Comparison of ENCODE assay signal across 8 mouse cellular contexts in the genomic region with DNA sequence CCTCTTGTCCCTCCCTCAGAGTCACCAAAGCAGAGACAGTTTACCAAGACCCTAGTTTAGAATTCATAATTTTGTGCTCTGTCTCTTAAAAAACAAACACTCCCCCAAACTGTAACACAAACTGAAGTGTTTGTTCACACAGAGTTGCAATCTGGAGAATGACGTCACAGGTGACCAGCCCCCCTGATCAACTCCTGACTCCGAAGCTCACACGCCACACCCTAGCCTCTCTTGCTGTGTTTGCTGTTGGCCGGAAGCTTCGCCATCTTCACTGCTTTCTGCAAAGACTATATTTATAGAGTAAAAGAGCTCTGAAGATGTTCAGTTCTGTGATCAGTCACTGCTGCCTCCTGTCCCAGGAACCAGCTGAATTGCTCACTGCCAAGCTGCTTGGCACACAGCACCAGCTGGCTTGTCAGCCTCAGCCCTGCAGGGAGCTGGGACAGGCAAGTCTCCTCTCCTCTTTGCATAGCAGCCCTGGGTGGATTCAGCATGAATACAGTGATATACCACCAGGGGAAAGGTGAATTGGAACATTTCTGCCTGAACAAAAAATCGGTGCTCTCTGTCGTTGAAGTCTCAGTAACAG. TPM values are rescaled to one million over a fixed set of nuclear protein-coding genes. Genes with fewer than 3 reads are reported as not detected.
DNase-seq lines count a peak whose midpoint lies in the region; ATAC-seq lines count a peak whose summit lies in the region.

No protein-coding gene starts in this region.

- no peaks in the 10 kb centered on the region for H3K9me3 ChIP-seq in kidney, embryonic 14.5 days (ENCODE audit: control insufficient read depth, low read length)
- H3K9me3 ChIP-seq in neural tube, embryonic 15.5 days (replicated peaks) = no peaks in the 10 kb centered on the region

- no peaks in the 10 kb centered on the region for H3K36me3 ChIP-seq in kidney, embryonic 14.5 days (ENCODE audit: control insufficient read depth, insufficient read depth, low read length)
- H3K36me3 ChIP-seq in neural tube, embryonic 15.5 days = no peaks in the 10 kb centered on the region

- no peak for ATAC-seq in kidney, embryonic 14.5 days (ENCODE audit: low FRiP score, low TSS enrichment)
- ATAC-seq in neural tube, embryonic 15.5 days (ENCODE audit: low FRiP score) = peak; percentile 47; the same call in 1 of the 2 replicates
- ATAC-seq in megakaryocyte-erythroid progenitor cell, adult 5-6 weeks (replicated peaks; ENCODE audit: low FRiP score, low TSS enrichment, poor library complexity, severe bottlenecking) = no peak

- no peaks in the 10 kb centered on the region for H3K27me3 ChIP-seq in kidney, embryonic 14.5 days (ENCODE audit: control insufficient read depth, insufficient read depth, low read length)
- no peaks in the 10 kb centered on the region for H3K27me3 ChIP-seq in neural tube, embryonic 15.5 days (replicated peaks)

- H3K9ac ChIP-seq in kidney, embryonic 14.5 days (ENCODE audit: low read depth, low read length) = no peak overlapping the region
- no peak overlapping the region for H3K9ac ChIP-seq in neural tube, embryonic 15.5 days (replicated peaks)

- no peak overlapping the region for H3K4me2 ChIP-seq in kidney, embryonic 14.5 days (replicated peaks; ENCODE audit: low read depth, low read length)
- no peak overlapping the region for H3K4me2 ChIP-seq in neural tube, embryonic 15.5 days

- peak; percentile 33 for DNase-seq in kidney, adult 18-20 months
- peak; percentile 60 for DNase-seq in cerebellum, adult 9-10 months
- peak; percentile 61 to 68 for DNase-seq in layer of hippocampus, postnatal 10 days (ENCODE audit: low spot score in 2 of 2)
- DNase-seq in ovary, adult 18-20 months (ENCODE audit: low spot score) = no peak
- DNase-seq in yolk sac, embryonic 10.5 days (ENCODE audit: low spot score) = no peak

- no peak overlapping the region for H3K27ac ChIP-seq in kidney, embryonic 14.5 days (ENCODE audit: low read depth, low read length)
- no peak overlapping the region for H3K27ac ChIP-seq in neural tube, embryonic 15.5 days (replicated peaks)

- WGBS in kidney, embryonic 14.5 days = 79% methylated on average over 7 of the region's 7 CpGs
- 80% methylated on average over 7 of the region's 7 CpGs for WGBS in neural tube, embryonic 15.5 days

- H3K4me3 ChIP-seq in kidney, embryonic 14.5 days (ENCODE audit: low read length) = no peak overlapping the region
- H3K4me3 ChIP-seq in neural tube, embryonic 15.5 days (replicated peaks) = no peak overlapping the region

- no peaks in the 10 kb centered on the region for H3K4me1 ChIP-seq in kidney, embryonic 14.5 days (ENCODE audit: control insufficient read depth, insufficient read depth, low read length)
- H3K4me1 ChIP-seq in neural tube, embryonic 15.5 days = no peaks in the 10 kb centered on the region

RNA-seq across cellular contexts. Expression of a gene that starts 57.3 kb away (rescaled TPM):
- 4.0 and 8.6 TPM in 2 replicates for polyA plus RNA-seq in kidney, embryonic 14.5 days (2014; fragmentation: Nextera tagmentation; extraction: Ambion mirVana)
- total RNA-seq in layer of hippocampus, postnatal 10 days (2021) = 10 to 100 TPM; 44.7 to 50.1 TPM
- 15.9 and 19.8 TPM in 2 replicates for polyA plus RNA-seq in neural tube, embryonic 15.5 days (2015; fragmentation: Nextera tagmentation; extraction: Ambion mirVana)
- 1.3 and 1.6 TPM in 2 replicates for total RNA-seq in megakaryocyte-erythroid progenitor cell, adult 5-6 weeks (2014; fragmentation: Nextera tagmentation)
- 1.0 TPM in 1 of 2 replicates, not detected in the other for total RNA-seq in megakaryocyte-erythroid progenitor cell, adult 5-6 weeks (2017)

Comparison
In these comparisons a context has a peak if more than half of its experiments do, and no peak if none do; other contexts are left out.
1. DNase-seq: peak in kidney, adult 18-20 months (single experiment), cerebellum, adult 9-10 months (single experiment) and layer of hippocampus, postnatal 10 days (2 of 2); none in ovary, adult 18-20 months (single experiment) and yolk sac, embryonic 10.5 days (single experiment).
2. RNA of a gene that starts 57.3 kb away (total RNA-seq): 44.7 to 50.1 TPM in layer of hippocampus, postnatal 10 days; 1.0 to 1.6 TPM in megakaryocyte-erythroid progenitor cell, adult 5-6 weeks; every median in the first group is over 10 times any median in the second.